Mouse (Mus musculus): Measurements from ENCODE around the gene Ddit4l.

DNA sequence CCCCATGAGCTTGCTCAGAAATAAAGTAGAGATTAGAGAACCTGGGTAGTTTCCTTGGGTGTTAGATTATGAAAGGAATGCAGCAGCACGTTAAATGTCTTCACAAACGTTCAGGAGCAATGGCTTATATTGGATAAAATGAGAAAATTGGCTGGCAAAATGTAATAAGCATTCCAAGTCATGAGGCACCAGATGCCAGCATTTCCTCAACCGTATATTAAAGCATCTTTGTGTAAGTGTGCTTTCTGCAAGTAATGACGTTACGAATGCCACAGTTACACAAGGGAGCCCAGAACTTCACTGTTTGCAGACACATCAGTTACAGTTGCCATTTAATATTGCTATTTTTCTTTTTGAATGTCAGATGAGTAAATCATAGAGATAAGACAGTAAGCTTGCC lies 872 bp upstream of the Ddit4l start:
- TF ChIP-seq CTCF (IDR thresholded peaks at IDR 0.05; ENCODE audit: borderline replicate concordance, extremely low read depth, insufficient read depth, insufficient read length) (no peak), POLR2A (IDR thresholded peaks at IDR 0.05; ENCODE audit: borderline replicate concordance, extremely low read depth, insufficient read depth, insufficient read length, poor library complexity, severe bottlenecking) (no peak)
